Mouse (Mus musculus): ENCODE data around the gene Pax5. TPM values are rescaled to one million over a fixed set of nuclear protein-coding genes. Genes with fewer than 3 reads are reported as not detected.

The Pax5 gene
- polyA plus RNA-seq, 1 experiment from 2014 or later: not detected

GRCm38 (mm10) chr4:44542101-44542500, 168.2 kb downstream of the Pax5 start:
- no peak overlapping the region for H3K27ac ChIP-seq
- peaks cover 18% of the 10 kb centered on the region for H3K27me3 ChIP-seq
- no peaks in the 10 kb centered on the region for H3K9me3 ChIP-seq
- ATAC-seq (ENCODE audit: insufficient number of reproducible peaks, insufficient read depth, low FRiP score, low TSS enrichment, low read depth): no peak
- H3K9ac ChIP-seq (replicated peaks): no peak overlapping the region
- no peaks in the 10 kb centered on the region for H3K36me3 ChIP-seq
- no peaks in the 10 kb centered on the region for H3K4me1 ChIP-seq (replicated peaks)
- H3K4me3 ChIP-seq (replicated peaks): no peak overlapping the region
- 74% methylated on average over 3 of the region's 3 CpGs for WGBS
- no peak overlapping the region for H3K4me2 ChIP-seq

GRCm38 (mm10) chr4:44538488-44538887, 171.8 kb downstream of the Pax5 start:
- no peaks in the 10 kb centered on the region for H3K9me3 ChIP-seq
- H3K4me3 ChIP-seq (replicated peaks): no peak overlapping the region
- H3K4me2 ChIP-seq: no peak overlapping the region
- WGBS: 52% methylated on average over 5 of the region's 5 CpGs
- H3K4me1 ChIP-seq (replicated peaks): no peaks in the 10 kb centered on the region
- H3K27me3 ChIP-seq: peaks cover 5% of the 10 kb centered on the region
- ATAC-seq (ENCODE audit: insufficient number of reproducible peaks, insufficient read depth, low FRiP score, low TSS enrichment, low read depth): no peak
- H3K36me3 ChIP-seq: no peaks in the 10 kb centered on the region
- H3K27ac ChIP-seq: no peak overlapping the region
- H3K9ac ChIP-seq (replicated peaks): no peak overlapping the region

- Histone ChIP-seq H3K27me3 (peaks cover 5% of the 10 kb centered on the region), H3K27ac (no peak overlapping the region), H3K4me2 (no peak overlapping the region), H3K4me3 (replicated peaks) (no peak overlapping the region), H3K36me3 (no peaks in the 10 kb centered on the region), H3K4me1 (replicated peaks) (no peaks in the 10 kb centered on the region), H3K9ac (replicated peaks) (no peak overlapping the region), H3K9me3 (no peaks in the 10 kb centered on the region)
- 76% methylated on average over 4 of the region's 4 CpGs for WGBS
- no peak for ATAC-seq (ENCODE audit: insufficient number of reproducible peaks, insufficient read depth, low FRiP score, low TSS enrichment, low read depth)
These were observed 173.5 kb downstream of the Pax5 start for GRCm38 (mm10) chr4:44536794-44537193.

- Histone ChIP-seq H3K27me3 (peaks cover 5% of the 10 kb centered on the region), H3K4me2 (no peak overlapping the region), H3K4me3 (replicated peaks) (no peak overlapping the region), H3K9me3 (no peaks in the 10 kb centered on the region), H3K4me1 (replicated peaks) (no peaks in the 10 kb centered on the region), H3K36me3 (no peaks in the 10 kb centered on the region), H3K9ac (replicated peaks) (no peak overlapping the region), H3K27ac (no peak overlapping the region)
- WGBS: 88% methylated on average over 4 of the region's 4 CpGs
- no peak for ATAC-seq (ENCODE audit: insufficient number of reproducible peaks, insufficient read depth, low FRiP score, low TSS enrichment, low read depth)
These were observed 174.6 kb downstream of the Pax5 start for GRCm38 (mm10) chr4:44535646-44536045.

- Histone ChIP-seq H3K4me2 (no peak overlapping the region), H3K27ac (no peak overlapping the region), H3K4me3 (replicated peaks) (no peak overlapping the region), H3K9me3 (no peaks in the 10 kb centered on the region), H3K4me1 (replicated peaks) (no peaks in the 10 kb centered on the region), H3K27me3 (peaks cover 5% of the 10 kb centered on the region; the same call in 1 of the 2 replicates), H3K36me3 (no peaks in the 10 kb centered on the region), H3K9ac (replicated peaks) (no peak overlapping the region)
- 68% methylated on average over 5 of the region's 5 CpGs for WGBS
- ATAC-seq (ENCODE audit: insufficient number of reproducible peaks, insufficient read depth, low FRiP score, low TSS enrichment, low read depth): no peak
These were observed 177.0 kb downstream of the Pax5 start for GRCm38 (mm10) chr4:44533286-44533685.

GRCm38 (mm10) chr4:44532731-44533130, 177.6 kb downstream of the Pax5 start:
- Histone ChIP-seq H3K27ac (no peak overlapping the region), H3K4me2 (no peak overlapping the region), H3K9me3 (no peaks in the 10 kb centered on the region), H3K9ac (replicated peaks) (no peak overlapping the region), H3K36me3 (no peaks in the 10 kb centered on the region), H3K4me3 (replicated peaks) (no peak overlapping the region), H3K4me1 (replicated peaks) (no peaks in the 10 kb centered on the region), H3K27me3 (peaks cover 5% of the 10 kb centered on the region; the same call in 1 of the 2 replicates)
- ATAC-seq (ENCODE audit: insufficient number of reproducible peaks, insufficient read depth, low FRiP score, low TSS enrichment, low read depth): no peak
- 74% methylated on average over 5 of the region's 5 CpGs for WGBS

- Histone ChIP-seq H3K4me2 (no peak overlapping the region), H3K4me1 (replicated peaks) (no peaks in the 10 kb centered on the region), H3K27me3 (0 out of 2 replicates have a peak, but pooled peaks cover 3% of the 10 kb centered on the region), H3K4me3 (replicated peaks) (no peak overlapping the region), H3K9me3 (no peaks in the 10 kb centered on the region), H3K9ac (replicated peaks) (no peak overlapping the region), H3K36me3 (no peaks in the 10 kb centered on the region), H3K27ac (no peak overlapping the region)
- 84% methylated on average over 3 of the region's 3 CpGs for WGBS
- no peak for ATAC-seq (ENCODE audit: insufficient number of reproducible peaks, insufficient read depth, low FRiP score, low TSS enrichment, low read depth)
These were observed 185.0 kb downstream of the Pax5 start for GRCm38 (mm10) chr4:44525336-44525735.

GRCm38 (mm10) chr4:44518923-44519322, 191.4 kb downstream of the Pax5 start:
- Histone ChIP-seq H3K9ac (replicated peaks) (no peak overlapping the region), H3K9me3 (no peaks in the 10 kb centered on the region), H3K4me1 (replicated peaks) (no peaks in the 10 kb centered on the region), H3K4me2 (no peak overlapping the region), H3K36me3 (no peaks in the 10 kb centered on the region), H3K27me3 (0 out of 2 replicates have a peak, but pooled peaks cover 3% of the 10 kb centered on the region), H3K27ac (no peak overlapping the region), H3K4me3 (replicated peaks) (no peak overlapping the region)
- 73% methylated on average over 11 of the region's 11 CpGs for WGBS
- no peak for ATAC-seq (ENCODE audit: insufficient number of reproducible peaks, insufficient read depth, low FRiP score, low TSS enrichment, low read depth)

- H3K4me1 ChIP-seq (replicated peaks): no peaks in the 10 kb centered on the region
- WGBS: 91% methylated on average over 4 of the region's 4 CpGs
- no peaks in the 10 kb centered on the region for H3K36me3 ChIP-seq
- H3K9ac ChIP-seq (replicated peaks): no peak overlapping the region
- no peaks in the 10 kb centered on the region for H3K9me3 ChIP-seq
- H3K27ac ChIP-seq: no peak overlapping the region
- H3K4me2 ChIP-seq: no peak overlapping the region
- ATAC-seq (ENCODE audit: insufficient number of reproducible peaks, insufficient read depth, low FRiP score, low TSS enrichment, low read depth): no peak
- no peak overlapping the region for H3K4me3 ChIP-seq (replicated peaks)
- peaks cover 19% of the 10 kb centered on the region for H3K27me3 ChIP-seq
These were observed 196.3 kb downstream of the Pax5 start for GRCm38 (mm10) chr4:44513981-44514380.

- peaks cover 42% of the 10 kb centered on the region for H3K27me3 ChIP-seq
- H3K4me3 ChIP-seq (replicated peaks): no peak overlapping the region
- H3K36me3 ChIP-seq: no peaks in the 10 kb centered on the region
- H3K4me1 ChIP-seq (replicated peaks): peaks cover 9% of the 10 kb centered on the region; the same call in 1 of the 2 replicates
- H3K9ac ChIP-seq (replicated peaks): no peak overlapping the region
- H3K4me2 ChIP-seq: no peak overlapping the region
- ATAC-seq (ENCODE audit: insufficient number of reproducible peaks, insufficient read depth, low FRiP score, low TSS enrichment, low read depth): no peak
- no peaks in the 10 kb centered on the region for H3K9me3 ChIP-seq
- H3K27ac ChIP-seq: no peak overlapping the region
- 4% methylated on average over 7 of the region's 7 CpGs for WGBS
These were observed 198.6 kb downstream of the Pax5 start for GRCm38 (mm10) chr4:44511682-44512081.

GRCm38 (mm10) chr4:44508386-44509226, 201.7 kb downstream of the Pax5 start:
- peaks cover 9% of the 10 kb centered on the region; the same call in 1 of the 2 replicates for H3K4me1 ChIP-seq (replicated peaks)
- H3K4me2 ChIP-seq: no peak overlapping the region
- H3K9ac ChIP-seq (replicated peaks): no peak overlapping the region
- no peaks in the 10 kb centered on the region for H3K9me3 ChIP-seq
- no peak for ATAC-seq (ENCODE audit: insufficient number of reproducible peaks, insufficient read depth, low FRiP score, low TSS enrichment, low read depth)
- 11% methylated on average over 25 of the region's 25 CpGs for WGBS
- peaks cover 45% of the 10 kb centered on the region for H3K27me3 ChIP-seq
- H3K4me3 ChIP-seq (replicated peaks): 0 out of 2 replicates have a peak overlapping the region, but pooled peaks have one; percentile 4
- H3K36me3 ChIP-seq: no peaks in the 10 kb centered on the region
- H3K27ac ChIP-seq: no peak overlapping the region

All from limb, embryonic 12.5 days (tissue).